Mouse (Mus musculus): Measurements from ENCODE around the gene Egln3. TPM values are rescaled to one million over a fixed set of nuclear protein-coding genes. Genes with fewer than 3 reads are reported as not detected.

Gene Egln3
- total RNA-seq, 4 experiments from 2014 or later, result 3.6 to 8.9 (median 5.1) TPM

DNA sequence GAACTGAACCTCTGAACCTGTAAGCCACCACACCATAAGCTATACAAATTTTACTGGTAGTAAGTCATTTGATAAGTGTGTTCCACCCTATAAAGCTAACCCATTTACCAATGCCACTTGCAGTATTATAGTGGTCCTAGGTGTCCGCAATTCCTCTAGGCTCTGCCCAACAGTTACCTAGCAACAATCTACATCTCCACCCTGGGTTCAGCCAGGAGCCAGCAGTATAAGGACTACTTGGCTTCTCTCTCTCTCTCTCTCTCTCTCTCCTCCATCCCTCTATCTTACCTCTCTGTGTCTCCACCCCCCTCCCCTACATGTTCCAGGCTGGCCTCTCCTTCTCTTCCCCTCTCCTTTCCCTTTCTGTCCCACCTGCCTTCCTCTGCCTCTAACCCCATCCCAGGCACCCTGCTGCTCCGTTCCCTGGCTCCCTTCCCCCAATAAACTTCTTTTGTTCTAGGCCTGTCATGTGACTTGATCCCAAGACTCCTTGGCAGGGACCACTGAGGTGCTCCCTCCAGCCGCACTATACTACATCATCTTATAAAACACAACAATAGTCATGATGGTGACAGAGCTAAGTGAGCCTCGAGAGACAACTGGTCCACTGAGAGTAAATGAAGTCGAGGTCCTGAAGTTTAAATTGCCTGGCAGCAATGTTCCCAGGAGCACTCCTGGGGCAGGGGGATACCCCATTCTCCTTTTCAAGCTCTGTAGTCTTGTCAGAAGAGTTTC, 42.0 kb downstream of the Egln3 start:
- DNase-seq, result no peak

GRCm38 (mm10) chr12:54160279-54160678, 43.4 kb downstream of the Egln3 start:
- DNase-seq, result no peak

- no peak for DNase-seq
Observed at GRCm38 (mm10) chr12:54154771-54155170, 48.9 kb downstream of the Egln3 start.

- DNase-seq, result no peak
Observed at GRCm38 (mm10) chr12:54146943-54147556, 56.6 kb downstream of the Egln3 start.

All from adrenal gland, adult 8-10 months (tissue).